Mouse (Mus musculus) myocyte (in vitro differentiated cells): ENCODE data around the gene Dnah10.

Experiments used
- CEBPB ChIP-seq: IDR thresholded peaks from 2 replicates; pipeline ENCODE4 v1.6.1; 2011; ENCODE audit warnings: mild to moderate bottlenecking, moderate library complexity; ENCODE audit not compliant: poor library complexity, insufficient read depth, severe bottlenecking
- E2F4 ChIP-seq: IDR thresholded peaks from one replicate; pipeline ENCODE4 v1.6.1; 2011; ENCODE audit warnings: mild to moderate bottlenecking, control low read depth, moderate library complexity; ENCODE audit not compliant: insufficient read depth
- MAX ChIP-seq: IDR thresholded peaks from one replicate; pipeline ENCODE4 v1.6.1; 2011; ENCODE audit warnings: low read depth, mild to moderate bottlenecking, control low read depth
- MYOD1 ChIP-seq, 3 experiments: IDR thresholded peaks; one replicate each; pipeline ENCODE4 v1.6.1; 2011; ENCODE audit warnings: control low read depth in 2 of 3, low read depth in 2 of 3, mild to moderate bottlenecking in 2 of 3, moderate library complexity in 1 of 3; ENCODE audit not compliant: insufficient read length in 2 of 3, control insufficient read depth in 1 of 3
- MYOG ChIP-seq, 3 experiments: IDR thresholded peaks; one replicate each; pipeline ENCODE4 v1.6.1; 2011; ENCODE audit warnings: control low read depth in 2 of 3, low read depth in 2 of 3, mild to moderate bottlenecking in 2 of 3; ENCODE audit not compliant: insufficient read length in 2 of 3, control insufficient read depth in 1 of 3, insufficient read depth in 1 of 3
- POLR2A ChIP-seq: IDR thresholded peaks from one replicate; pipeline ENCODE4 v1.6.1; 2011; ENCODE audit warnings: low read depth, mild to moderate bottlenecking, control low read depth, moderate library complexity; ENCODE audit not compliant: insufficient read length
- POLR2AphosphoS2 ChIP-seq: IDR thresholded peaks from one replicate; pipeline ENCODE4 v1.6.1; 2011; ENCODE audit warnings: low read depth, control low read depth; ENCODE audit not compliant: insufficient read length
- SRF ChIP-seq: IDR thresholded peaks from one replicate; pipeline ENCODE4 v1.6.1; 2011; ENCODE audit warnings: low read depth; ENCODE audit not compliant: control insufficient read depth, insufficient read length
- TCF12 ChIP-seq: IDR thresholded peaks from one replicate; pipeline ENCODE4 v1.6.1; 2011; ENCODE audit warnings: mild to moderate bottlenecking, control low read depth; ENCODE audit not compliant: poor library complexity, insufficient read depth, severe bottlenecking
- USF1 ChIP-seq: IDR thresholded peaks from one replicate; pipeline ENCODE4 v1.6.1; 2011; ENCODE audit warnings: low read depth, mild to moderate bottlenecking, control low read depth, moderate library complexity

DNA sequence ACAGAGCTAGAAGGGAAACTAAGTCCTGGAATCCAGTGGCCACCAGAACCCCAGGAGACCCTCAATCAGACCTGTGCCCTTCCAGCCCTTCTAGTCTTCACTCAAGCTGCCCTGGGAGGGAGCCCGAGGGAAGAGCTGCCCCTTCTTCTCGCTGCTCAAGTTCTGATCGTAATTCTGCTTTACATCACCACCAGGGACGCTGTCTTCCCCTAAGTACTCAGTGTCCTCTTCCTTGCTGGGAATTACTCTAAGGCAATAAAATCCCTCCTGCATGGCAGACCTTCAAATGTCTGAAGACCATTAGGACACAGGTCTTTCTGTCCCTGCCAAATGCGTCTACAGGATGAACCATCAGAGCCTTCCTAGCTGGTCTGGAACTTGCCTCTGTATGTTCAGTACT, 135.1 kb downstream of the Dnah10 start:
- TF ChIP-seq SRF = no peak
- TF ChIP-seq POLR2A = no peak
- TF ChIP-seq USF1 = no peak
- TF ChIP-seq POLR2AphosphoS2 = no peak
- TF ChIP-seq TCF12 = no peak
- TF ChIP-seq MAX = no peak
- TF ChIP-seq MYOD1 (IDR thresholded peaks at IDR 0.05; ENCODE audit: control insufficient read depth in 1 of 3, insufficient read length in 2 of 3, low read depth in 2 of 3) = no peak
- TF ChIP-seq MYOG (IDR thresholded peaks at IDR 0.05; ENCODE audit: control insufficient read depth in 1 of 3, insufficient read depth in 1 of 3, insufficient read length in 2 of 3, low read depth in 2 of 3) = no peak
- no peak for TF ChIP-seq E2F4
- no peak for TF ChIP-seq CEBPB
